Mouse (Mus musculus): ENCODE data around the gene Gps2.

DNA sequence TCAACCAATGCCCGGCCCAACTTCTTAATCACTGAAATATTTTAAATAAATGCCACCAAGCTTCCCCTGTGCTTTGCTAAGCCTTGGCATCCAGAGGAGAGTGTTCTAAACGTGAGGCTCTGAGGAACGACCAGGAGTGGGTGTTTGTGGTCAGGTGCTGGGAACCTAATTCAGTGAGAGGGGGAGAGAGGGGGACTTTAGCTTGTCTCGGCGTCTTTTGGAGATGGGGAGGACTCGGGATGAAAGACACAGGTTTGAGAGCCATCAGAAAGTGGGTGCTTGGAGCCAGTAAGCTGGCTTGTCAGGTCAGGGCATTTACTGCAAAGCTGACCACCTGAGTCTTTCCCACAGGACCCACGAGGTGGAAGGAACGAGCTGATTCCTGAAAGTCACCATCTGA lies 18.1 kb downstream of the Gps2 start:
- TF ChIP-seq CTCF (IDR thresholded peaks at IDR 0.05; ENCODE audit: low read depth) (no peak), EP300 (IDR thresholded peaks at IDR 0.05; ENCODE audit: low read depth) (no peak)
